Mouse (Mus musculus) spleen, adult 2 months (tissue): ENCODE results near the gene Dffa. TPM values are rescaled to one million over a fixed set of nuclear protein-coding genes. Genes with fewer than 3 reads are reported as not detected.

Experiments
- DNase-seq, 2 experiments: peaks; one replicate each; pipeline versions ENCODE4 v3.0.0 to v3.0.0-alpha.2; 2012 to 2021; ENCODE audit warnings: low spot score in 2 of 2, low read depth in 1 of 2
- H3K27ac ChIP-seq: fragments of 200-500 bp; 2 replicates; pipeline ENCODE4 v1.5.1; 2012; ENCODE audit warnings: low read length, inconsistent platforms; ENCODE audit not compliant: insufficient read depth
- H3K27me3 ChIP-seq: fragments of 200-500 bp; 2 replicates; pipeline ENCODE4 v1.6.1; 2012; ENCODE audit warnings: mild to moderate bottlenecking, moderate library complexity, low read length, inconsistent platforms; ENCODE audit not compliant: control insufficient read depth, insufficient read depth
- H3K36me3 ChIP-seq: fragments of 200-500 bp; 2 replicates; pipeline ENCODE4 v1.6.1; 2012; ENCODE audit warnings: mild to moderate bottlenecking, low read length, inconsistent platforms; ENCODE audit not compliant: control insufficient read depth, insufficient read depth
- H3K4me1 ChIP-seq: fragments of 200-500 bp; 2 replicates; pipeline ENCODE4 v1.6.1; 2011; ENCODE audit warnings: inconsistent platforms; ENCODE audit not compliant: control insufficient read depth, insufficient read depth, insufficient read length
- H3K4me3 ChIP-seq: fragments of 200-500 bp; 2 replicates; pipeline ENCODE4 v1.5.1; 2011; ENCODE audit warnings: mild to moderate bottlenecking, inconsistent platforms; ENCODE audit not compliant: insufficient read depth, insufficient read length; ENCODE audit errors: extremely low read depth
- CTCF ChIP-seq: fragments of 200-500 bp; IDR thresholded peaks from 2 replicates; pipeline ENCODE4 v1.5.1; 2011; ENCODE audit warnings: mild to moderate bottlenecking, inconsistent platforms; ENCODE audit not compliant: insufficient read depth, insufficient read length, insufficient replicate concordance; ENCODE audit errors: extremely low read depth
- POLR2A ChIP-seq: fragments of 200-500 bp; IDR thresholded peaks from 2 replicates; pipeline ENCODE4 v1.6.1; 2011; ENCODE audit warnings: low read depth, low read length, inconsistent platforms
- WGBS: fragments of 180-500 bp; shearing (Covaris S2); methylation state at CpG from one replicate; pipeline ENCODE4 v1.1.7; 2018; 5-methylcytosine and 5-hydroxymethylcytosine counted together
- polyA plus RNA-seq: library from polyadenylated mRNA; depleted of rRNA; stranded (reverse); fragments of >200 nt; gene quantifications from 2 replicates; pipeline ENCODE4 v1.2.3, GENCODE M21; 2012

Dffa gene
- polyA plus RNA-seq, 1 experiment, result 15.4 TPM

DNA sequence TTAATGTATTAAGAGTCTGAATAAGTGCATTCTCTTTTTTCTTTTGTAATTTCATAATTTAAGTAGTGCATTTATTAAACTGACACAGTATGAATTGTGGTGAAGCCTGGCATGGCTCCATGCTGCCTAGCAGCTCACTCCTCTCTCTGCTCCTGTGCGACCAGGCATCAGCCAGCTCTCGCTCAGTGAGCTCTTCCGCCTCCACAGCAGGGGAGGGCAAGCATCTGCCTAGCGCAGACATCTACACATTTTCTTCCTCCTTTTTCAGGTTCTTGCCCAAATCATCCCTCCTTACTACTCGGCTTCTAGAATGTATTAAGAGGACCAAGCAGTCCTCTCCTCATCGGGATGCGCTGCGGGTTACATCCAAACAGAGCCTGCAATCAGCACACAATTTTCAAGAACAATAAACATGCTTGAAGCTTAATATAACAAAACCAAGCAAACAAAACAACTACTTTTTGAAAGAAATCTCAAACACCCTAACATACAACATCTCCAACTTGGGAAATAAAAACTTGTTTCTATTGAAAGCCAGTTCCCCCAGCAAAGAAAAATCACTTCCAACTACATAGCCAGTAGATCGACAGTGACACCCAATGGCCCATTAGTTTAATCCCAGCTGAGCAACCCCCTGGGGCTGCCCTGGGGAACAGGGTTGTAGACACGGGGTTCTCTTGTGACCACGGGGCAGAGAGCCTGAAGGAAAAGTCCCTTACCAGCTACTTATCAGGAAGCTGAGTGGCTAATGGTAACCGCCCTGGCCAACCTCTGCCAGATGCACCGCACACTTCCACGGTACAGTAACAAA, 43.1 kb upstream of the Dffa start:
- 81% methylated on average over 14 of the region's 14 CpGs for WGBS
- no peaks in the 10 kb centered on the region; the same call in 1 of the 2 replicates for H3K36me3 ChIP-seq
- TF ChIP-seq CTCF (no peak), POLR2A (no peak)
- H3K4me1 ChIP-seq, result no peaks in the 10 kb centered on the region
- no peak overlapping the region for H3K4me3 ChIP-seq
- H3K27ac ChIP-seq, result no peak overlapping the region
- no peak for DNase-seq
- no peaks in the 10 kb centered on the region for H3K27me3 ChIP-seq

DNA sequence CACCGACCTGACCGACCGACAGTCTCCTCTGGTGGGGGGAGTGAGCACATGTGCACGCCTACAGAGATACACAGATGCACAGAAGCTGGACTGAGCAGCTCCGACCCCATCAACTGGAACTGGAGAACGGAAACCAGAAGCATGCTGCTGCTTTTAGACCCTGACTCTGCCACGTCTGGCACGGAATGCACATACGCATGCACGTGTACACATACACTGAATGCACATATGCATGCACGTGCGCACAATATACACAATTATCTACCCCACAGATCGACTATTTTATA, 42.6 kb upstream of the Dffa start:
- Histone ChIP-seq H3K4me1 (no peaks in the 10 kb centered on the region), H3K36me3 (no peaks in the 10 kb centered on the region; the same call in 1 of the 2 replicates), H3K4me3 (no peak overlapping the region), H3K27me3 (no peaks in the 10 kb centered on the region), H3K27ac (no peak overlapping the region)
- no peak for TF ChIP-seq POLR2A
- TF ChIP-seq CTCF, result no peak
- WGBS, result 89% methylated on average over 13 of the region's 13 CpGs
- DNase-seq, result no peak

DNA sequence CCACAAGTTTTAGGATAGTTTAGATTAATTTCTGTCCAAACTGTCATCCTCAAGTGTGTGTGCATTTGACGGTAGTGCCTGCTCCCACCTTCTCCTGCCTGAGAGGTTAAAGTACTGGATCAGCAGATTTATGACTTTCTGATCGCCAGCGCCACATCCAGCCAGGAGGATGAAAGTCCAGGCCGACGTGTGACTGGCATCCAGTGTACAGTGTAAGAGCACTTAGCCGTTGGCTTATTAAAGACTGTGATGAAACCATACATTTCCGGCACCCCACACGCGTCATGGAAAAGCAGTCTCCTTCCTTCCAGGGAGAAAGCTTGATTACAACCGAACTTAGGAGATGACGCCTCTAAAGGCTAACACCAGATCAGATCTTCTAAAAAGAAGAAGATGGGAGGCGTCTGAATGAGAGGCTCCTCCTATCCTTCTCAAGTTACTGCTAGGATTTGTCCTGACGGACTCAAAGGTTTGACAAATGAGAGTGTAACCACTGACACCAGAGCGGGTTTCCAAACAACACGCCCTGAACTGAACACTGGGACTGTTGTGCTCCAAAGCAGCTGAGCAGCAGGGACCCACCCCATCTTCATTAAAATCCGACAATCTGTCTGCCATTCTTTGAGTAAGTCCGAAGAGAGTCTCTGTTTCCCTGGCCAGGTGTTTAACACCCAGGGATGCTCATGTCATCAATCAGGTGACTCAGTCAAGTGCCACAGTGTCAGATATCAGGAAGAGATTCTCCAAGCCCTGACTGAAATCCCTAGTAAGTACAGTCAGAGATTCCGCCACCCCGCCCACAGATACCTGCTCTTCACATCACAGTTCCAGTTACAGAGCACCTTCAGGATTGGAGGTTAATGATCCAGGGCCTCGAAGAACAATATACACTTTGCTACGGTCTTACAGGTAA, 41.3 kb upstream of the Dffa start:
- no peak for DNase-seq
- 94% methylated on average over 21 of the region's 21 CpGs for WGBS
- no peak overlapping the region for H3K27ac ChIP-seq
- no peak overlapping the region for H3K4me3 ChIP-seq
- no peaks in the 10 kb centered on the region for H3K36me3 ChIP-seq
- TF ChIP-seq POLR2A (no peak), CTCF (no peak)
- H3K27me3 ChIP-seq, result no peaks in the 10 kb centered on the region
- no peaks in the 10 kb centered on the region for H3K4me1 ChIP-seq

DNA sequence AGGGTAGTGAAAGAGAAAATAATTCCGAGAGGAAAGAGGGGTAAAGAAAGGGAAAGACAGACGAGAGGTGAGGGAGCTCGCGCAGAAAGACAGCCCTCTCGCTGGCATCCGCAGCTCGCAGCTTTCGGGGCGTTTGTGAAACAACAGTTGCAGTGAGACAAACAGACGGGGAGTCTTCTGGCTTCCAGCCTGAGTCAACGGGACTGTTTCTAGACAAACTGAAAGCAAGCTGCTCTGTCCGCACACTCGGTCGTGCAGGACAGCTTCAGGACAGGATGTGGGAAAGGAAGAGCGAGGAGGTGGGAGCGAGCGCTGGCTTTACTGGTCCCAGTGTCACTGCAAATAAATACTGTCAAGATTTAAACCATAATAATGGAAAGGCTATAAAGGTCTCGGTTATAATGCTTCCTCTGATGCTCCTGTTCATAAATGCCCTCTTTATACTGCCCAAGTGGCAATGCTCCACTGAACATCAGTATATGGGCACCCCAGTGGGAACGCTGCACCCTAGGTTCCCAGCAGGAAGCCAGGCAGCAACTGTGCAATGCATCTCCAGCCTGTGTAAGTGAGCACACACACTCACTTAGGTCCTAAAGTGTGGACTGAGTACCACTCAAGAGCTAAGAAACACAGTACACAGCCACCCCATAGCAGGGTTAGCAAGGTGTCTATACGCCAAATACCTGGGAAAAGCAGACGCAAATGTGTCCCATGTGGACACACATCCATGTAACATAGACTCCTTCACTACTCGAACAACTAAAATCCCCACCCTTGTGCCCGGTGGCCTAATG, 39.7 kb upstream of the Dffa start:
- TF ChIP-seq CTCF, result no peak
- no peak for TF ChIP-seq POLR2A
- DNase-seq, result no peak
- H3K4me1 ChIP-seq, result no peaks in the 10 kb centered on the region
- H3K27ac ChIP-seq, result no peak overlapping the region
- H3K36me3 ChIP-seq, result peaks cover 1% of the 10 kb centered on the region; the same call in 1 of the 2 replicates
- no peaks in the 10 kb centered on the region for H3K27me3 ChIP-seq
- WGBS, result 83% methylated on average over 23 of the region's 23 CpGs
- H3K4me3 ChIP-seq, result no peak overlapping the region

DNA sequence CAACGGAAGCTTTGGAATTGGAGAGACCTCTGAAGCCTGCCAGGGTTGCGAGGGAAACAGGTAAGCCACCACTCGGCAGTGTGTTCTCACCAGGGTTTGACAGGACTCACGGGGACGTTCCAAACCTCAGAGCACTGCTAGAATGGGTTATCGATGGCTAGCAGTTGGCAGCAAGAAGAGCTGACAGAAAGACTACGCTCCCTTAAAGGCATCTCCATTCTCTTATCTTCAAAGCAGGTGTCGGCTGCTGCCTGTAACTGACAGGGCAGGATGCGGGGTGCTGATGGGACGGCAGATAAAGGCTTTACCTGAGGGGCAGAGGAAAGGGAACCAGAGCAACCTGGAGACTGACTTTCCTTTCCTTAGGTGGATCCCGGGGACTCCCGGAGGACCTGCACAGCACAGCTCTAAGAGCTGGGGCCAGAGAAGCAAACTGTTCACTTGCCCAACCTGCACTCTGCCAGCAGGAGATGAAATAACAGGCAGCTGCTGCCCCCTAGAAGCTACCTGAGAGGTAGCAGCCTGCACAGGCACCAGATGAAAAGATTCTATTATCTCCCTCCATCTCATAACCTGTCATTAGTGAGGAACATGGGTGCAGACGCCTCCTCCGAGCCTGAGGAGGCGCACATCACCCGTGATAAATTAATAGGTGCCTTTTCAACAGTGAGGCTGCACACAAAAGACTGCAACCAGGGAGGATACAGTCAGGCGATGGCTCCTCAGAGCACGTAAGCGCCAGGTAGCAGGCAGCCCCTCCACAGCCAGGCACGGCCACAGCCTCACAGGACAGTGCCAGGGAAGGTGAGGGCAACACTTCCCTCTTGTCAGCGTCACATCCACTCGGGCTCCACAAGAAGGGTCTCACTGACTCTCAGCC, 37.0 kb upstream of the Dffa start:
- H3K4me1 ChIP-seq, result no peaks in the 10 kb centered on the region
- WGBS, result 80% methylated on average over 22 of the region's 22 CpGs
- H3K27me3 ChIP-seq, result no peaks in the 10 kb centered on the region
- H3K4me3 ChIP-seq, result no peak overlapping the region
- DNase-seq, result no peak
- peaks cover 2% of the 10 kb centered on the region; the same call in 1 of the 2 replicates for H3K36me3 ChIP-seq
- TF ChIP-seq CTCF (no peak), POLR2A (no peak)
- H3K27ac ChIP-seq, result no peak overlapping the region

DNA sequence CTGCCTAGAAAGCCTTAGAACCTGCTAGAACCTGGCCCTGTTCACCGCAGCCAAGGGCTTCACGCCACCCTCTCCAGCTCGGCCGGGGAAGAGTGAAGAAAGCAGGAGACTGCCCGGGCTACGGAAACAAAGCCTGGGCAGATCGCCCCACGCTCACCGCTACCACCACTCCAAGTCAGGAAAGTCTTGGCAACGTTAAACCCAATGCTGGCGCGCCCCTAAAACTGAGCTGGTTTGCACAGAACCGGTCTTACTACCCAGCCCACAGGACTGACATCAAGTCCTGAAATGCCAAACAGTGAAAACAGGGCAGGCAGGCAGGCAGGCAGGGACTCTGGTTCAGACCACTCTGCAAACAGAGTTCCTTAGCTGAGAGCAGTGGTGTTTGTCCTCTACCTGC, 28.9 kb upstream of the Dffa start:
- 97% methylated on average over 13 of the region's 13 CpGs for WGBS
- no peaks in the 10 kb centered on the region for H3K27me3 ChIP-seq
- TF ChIP-seq POLR2A, result no peak
- no peak for TF ChIP-seq CTCF
- no peak overlapping the region for H3K27ac ChIP-seq
- DNase-seq, result no peak
- peaks cover 4% of the 10 kb centered on the region; the same call in 1 of the 2 replicates for H3K4me1 ChIP-seq
- H3K4me3 ChIP-seq, result no peak overlapping the region
- H3K36me3 ChIP-seq, result 0 out of 2 replicates have a peak, but pooled peaks cover 3% of the 10 kb centered on the region
